Mouse (Mus musculus) T-helper 17 cell (primary cell): Measurements from ENCODE around the gene Zfp60.

Experiments used
- in situ Hi-C, 2 experiments: fragments of 300-600 bp; cut with MboI, MseI; formaldehyde crosslinking; loops; 1 replicate in 1 of 2; 2 replicates in 1 of 2; pipeline ENCODE4 v1.15.1; 2025; ENCODE audit warnings: high pct_unique_total_duplicates in 2 of 2

Zfp60 gene

DNA sequence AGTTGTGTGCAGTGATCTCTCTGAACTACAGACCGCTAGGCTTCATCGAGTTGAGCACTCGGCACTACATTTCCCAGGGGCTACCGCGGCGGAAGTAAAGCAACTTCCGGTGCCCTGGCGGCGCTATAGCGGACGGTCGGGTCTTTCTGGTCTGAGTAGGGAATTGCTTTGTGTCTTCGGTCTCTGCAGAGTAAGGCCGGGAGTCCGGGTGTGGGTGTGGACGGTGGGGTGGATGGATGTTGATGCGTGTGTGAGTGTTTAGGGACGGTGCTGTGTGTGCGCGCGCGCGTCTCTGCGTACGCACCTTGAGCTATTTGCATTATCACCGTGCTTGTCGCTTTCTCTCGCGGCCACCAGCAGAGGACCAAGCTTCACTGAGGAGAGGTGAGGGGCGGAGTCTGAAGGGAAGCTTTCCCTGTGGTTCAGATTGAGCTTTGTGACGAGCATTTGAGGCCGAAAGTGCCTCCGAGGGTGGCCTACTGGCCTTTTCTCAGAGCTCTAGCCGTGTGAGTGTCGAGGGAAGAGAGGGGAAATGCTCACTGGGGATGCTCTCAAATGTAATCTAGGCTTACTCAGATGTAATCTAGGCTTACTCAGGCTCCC, at the start of gene Zfp60:
TSS of gene Zfp60 (plus strand) at position 109 of the 603 bp plus-strand sequence.
- in situ Hi-C loops: no loop called here

DNA sequence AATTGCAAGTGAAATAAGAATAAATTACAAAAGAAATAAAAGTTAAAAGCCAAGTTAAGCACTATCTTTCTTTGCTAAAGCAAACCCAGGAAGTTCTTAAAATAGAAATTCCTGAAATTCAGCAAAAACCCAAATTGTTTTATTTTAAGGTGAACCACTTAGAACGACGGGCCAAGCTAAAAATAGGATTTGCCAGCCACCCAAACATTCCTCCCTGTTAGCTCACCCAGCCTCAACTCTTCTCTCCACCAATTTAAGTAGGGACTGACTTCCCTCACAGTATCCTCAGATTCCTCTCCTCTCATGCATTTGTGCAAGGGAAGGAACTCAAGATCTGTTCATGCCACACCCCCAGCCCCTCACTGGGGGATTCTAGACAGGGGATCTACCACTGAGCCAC, 48.0 kb upstream of the Zfp60 start:
- in situ Hi-C loops: loop anchor here in 1 of 2 experiments (5.0 kb wide), 1 partner anchor 41 kb away; no protein-coding TSS in a partner anchor

DNA sequence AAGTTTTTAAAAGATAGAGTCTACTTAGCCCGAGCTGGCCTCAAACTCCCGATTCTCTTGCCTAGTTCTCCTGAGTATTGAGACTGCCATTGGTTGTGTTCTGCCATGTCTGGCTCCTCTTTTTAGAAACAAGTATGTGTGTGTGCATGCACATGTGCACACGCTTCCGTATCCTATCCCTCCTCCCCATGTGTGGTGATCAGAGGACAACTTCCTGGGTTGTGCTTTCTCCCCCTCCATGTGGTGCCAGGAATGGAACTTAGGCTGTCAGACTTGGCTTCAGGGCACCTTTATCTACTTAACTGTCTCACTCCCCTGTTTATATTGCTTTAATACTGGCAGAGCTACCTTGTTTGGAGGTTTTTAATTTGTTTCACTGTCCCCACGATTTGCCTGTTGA, 46.0 kb upstream of the Zfp60 start:
- in situ Hi-C loops: no loop called here

DNA sequence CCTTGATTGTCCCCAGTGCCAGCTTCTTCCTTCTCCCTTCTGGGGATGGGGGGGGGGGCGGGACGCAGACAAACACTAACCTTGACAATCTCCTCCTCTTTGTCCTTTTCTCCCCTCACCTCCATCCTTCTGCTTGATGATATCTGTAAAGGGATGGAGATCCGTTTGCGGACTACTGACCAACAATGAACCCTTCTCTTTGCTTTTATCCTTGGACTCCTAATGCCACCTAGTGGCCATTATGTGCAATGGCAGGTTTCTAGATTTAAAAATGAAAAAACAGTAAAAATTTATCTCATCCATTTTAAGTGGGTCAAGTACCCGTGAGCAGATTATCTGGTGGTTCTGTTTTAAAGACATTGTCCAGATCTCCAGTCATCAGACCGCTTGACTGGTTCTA, 45.5 kb upstream of the Zfp60 start:
- in situ Hi-C loops: no loop called here

DNA sequence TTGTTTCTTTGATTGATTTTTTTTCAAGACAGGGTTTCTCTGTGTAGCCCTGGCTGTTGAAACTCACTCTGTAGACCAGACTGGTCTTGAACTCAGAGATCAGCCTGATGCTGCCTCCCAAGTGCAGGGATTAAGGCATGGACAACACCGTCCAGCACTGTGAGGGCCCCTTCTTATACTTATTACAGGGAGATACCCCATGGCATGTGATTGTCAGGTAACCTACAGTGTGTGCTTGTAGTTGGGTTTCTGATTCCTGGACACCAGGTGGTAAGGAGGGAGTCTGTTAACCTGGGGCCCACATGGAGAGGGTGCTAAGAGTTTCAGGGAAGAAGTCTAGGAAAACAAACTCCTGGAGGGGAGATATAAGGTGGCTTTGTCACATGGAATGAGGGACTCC, 44.1 kb upstream of the Zfp60 start:
- in situ Hi-C loops: no loop called here

DNA sequence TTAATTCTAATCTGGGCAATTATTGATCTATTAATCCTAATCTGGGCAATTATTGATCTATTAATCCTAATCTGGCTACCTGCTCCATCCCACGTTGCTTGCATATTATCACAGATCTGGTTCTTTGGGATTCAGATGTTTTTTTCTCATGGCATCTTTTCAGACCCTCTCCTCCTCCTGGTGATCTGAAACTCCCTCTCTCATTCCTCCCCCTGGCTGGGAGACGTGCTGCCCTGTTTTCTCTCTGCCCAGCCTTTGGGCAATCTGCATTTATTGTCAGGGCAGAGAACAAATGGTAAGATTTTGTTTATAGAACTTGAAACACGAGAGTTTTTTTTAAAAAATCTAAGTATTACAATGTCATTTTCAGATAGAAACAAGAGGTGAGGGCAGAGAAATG, 43.4 kb upstream of the Zfp60 start:
- in situ Hi-C loops: no loop called here

DNA sequence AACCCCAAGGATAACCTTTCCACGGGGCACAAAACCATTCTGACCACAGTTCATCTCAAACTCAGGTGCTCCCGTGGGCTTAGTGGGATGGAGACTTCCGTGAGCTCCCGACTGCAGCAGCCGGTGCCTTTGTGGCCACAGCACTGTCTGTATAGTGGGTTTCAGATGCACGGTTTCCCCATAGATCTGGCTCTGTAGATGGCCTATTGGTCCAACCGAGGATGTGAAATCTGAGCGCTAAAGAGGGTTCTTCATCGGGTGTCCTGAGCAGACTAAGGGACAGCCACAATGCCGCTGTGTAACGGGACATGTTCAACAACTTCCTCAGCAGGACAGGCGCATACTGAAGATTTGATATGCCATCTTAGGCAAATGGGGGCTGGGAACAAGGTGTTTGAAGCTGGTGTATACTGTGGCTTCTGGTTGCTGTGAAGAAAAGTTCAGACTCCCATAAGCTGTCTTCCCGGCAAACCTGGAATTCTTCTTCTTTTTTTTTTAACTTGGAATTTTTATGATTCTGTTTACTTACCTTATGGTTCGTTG, 42.9 kb upstream of the Zfp60 start:
- in situ Hi-C loops: no loop called here

DNA sequence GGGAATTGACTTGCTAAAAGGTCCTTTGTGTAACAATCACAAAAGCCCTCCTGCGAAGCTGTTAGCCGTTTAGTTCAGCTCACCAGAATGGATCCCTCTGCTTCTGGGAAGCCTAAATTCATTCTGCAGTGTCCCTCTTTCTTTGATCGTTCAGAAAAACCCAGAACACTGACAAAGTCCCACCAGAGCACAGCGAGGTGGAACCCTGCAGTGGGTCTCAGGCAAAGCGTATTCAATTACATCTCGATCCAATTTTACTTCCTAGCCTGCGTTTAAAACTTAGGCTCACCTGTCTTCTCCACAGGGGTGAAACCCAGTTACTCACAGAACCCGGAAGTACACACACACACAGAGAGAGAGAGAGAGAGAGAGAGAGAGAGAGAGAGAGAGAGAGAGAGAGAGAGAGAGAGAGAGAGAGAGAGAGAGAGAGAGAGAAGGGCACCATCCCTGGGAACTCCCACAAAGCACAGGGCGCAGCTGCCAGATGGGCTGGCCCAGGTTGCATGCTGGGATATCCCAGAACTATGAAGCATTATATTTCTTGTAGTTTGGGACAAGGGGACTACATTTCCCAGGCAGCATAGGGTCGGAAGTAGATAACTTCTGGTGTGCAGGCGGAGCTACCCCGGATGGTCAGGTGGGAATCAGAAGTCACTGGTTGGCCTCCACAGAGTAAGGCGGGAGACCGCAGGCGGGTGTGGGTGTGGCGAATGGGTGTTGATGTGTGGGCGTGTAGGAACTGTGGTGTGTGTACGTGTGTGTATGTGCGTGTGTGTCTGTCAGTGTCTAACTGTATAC, 42.2 kb upstream of the Zfp60 start, which contains the start of gene Zfp607b:
TSS of gene Zfp607b (plus strand) at position 526 of the 798 bp plus-strand sequence.
- in situ Hi-C loops: no loop called here

DNA sequence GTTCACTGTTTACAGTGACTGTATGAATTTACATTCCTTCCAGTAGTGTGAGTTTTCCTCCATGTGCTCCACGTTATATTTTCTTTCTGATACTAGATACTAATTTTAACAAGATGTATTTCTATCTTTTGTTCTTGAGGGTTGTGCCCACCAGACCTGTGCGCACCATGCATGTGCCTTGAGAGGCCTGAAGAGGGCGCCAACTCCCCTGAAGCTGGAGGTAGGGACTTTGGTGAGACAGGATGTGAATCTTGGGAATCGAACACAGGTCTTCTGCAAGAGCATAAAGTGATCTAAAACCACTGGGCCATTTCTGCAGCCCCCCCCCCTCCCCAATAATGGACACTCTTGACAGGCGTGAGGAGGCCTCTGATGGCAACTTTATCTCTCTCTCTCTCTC, 40.1 kb upstream of the Zfp60 start:
- in situ Hi-C loops: loop anchor here in 1 of 2 experiments (5.0 kb wide), 1 partner anchor 36 kb away; no protein-coding TSS in a partner anchor

DNA sequence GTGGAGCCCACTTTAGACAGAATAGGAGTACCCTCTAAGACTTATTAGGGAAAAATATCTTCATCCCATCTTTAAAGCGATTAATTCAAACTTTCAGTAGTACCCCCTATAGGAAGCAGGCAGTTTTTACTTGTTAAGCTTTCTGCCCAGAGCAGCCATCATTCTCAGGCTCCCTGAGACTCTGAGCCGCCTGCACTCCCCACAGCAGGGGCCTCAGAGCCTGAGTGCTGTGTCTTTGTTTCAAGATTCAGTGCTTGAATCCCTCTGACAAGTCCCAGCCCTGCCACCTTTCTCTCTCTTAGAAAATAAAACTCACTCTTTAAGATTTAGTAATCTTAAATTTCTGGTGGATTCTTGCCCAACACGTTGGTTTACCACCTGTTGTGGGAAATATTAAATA, 34.5 kb upstream of the Zfp60 start:
- in situ Hi-C loops: loop anchor here in 1 of 2 experiments (5.0 kb wide), 1 partner anchor 276 kb away; no protein-coding TSS in a partner anchor

DNA sequence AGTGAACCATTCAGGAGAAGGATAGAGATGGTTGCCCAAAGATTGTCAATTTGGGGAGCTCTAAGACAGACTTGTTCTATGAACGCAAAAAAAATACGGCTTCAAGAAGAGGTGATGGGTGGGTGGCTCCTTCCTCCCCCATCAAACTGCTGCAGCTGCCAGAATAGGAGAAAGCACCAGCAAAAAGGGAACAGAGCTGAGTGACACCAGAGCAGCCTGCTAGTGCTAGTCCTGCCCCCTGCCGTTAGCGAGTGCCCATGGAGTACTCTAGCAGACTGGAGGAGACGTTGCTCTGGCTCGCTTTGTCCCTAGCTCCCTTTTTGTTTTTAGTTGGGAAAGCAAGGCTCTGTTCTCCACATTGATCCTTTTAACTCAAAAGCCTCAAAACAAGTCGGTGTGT, 20.8 kb upstream of the Zfp60 start:
- in situ Hi-C loops: no loop called here

DNA sequence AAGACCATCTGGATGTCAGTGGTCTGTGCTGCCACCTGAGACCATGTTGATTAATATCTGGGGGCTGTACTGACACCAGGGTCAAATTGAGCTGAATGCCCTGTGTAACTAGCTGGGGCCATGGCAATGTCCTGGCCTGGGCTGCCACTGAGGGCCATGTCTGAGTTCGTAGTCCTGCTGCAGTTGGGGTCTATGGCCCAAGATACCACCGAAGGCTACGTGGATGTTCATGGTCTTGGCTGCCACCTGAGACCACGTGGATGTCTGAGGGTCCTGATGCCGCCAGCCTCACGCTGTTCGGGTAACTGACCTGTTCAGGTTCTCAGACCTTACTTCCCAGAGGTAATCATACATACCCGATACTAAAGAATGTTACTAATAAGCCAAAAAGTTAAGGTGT, 9.2 kb upstream of the Zfp60 start:
- in situ Hi-C loops: no loop called here

DNA sequence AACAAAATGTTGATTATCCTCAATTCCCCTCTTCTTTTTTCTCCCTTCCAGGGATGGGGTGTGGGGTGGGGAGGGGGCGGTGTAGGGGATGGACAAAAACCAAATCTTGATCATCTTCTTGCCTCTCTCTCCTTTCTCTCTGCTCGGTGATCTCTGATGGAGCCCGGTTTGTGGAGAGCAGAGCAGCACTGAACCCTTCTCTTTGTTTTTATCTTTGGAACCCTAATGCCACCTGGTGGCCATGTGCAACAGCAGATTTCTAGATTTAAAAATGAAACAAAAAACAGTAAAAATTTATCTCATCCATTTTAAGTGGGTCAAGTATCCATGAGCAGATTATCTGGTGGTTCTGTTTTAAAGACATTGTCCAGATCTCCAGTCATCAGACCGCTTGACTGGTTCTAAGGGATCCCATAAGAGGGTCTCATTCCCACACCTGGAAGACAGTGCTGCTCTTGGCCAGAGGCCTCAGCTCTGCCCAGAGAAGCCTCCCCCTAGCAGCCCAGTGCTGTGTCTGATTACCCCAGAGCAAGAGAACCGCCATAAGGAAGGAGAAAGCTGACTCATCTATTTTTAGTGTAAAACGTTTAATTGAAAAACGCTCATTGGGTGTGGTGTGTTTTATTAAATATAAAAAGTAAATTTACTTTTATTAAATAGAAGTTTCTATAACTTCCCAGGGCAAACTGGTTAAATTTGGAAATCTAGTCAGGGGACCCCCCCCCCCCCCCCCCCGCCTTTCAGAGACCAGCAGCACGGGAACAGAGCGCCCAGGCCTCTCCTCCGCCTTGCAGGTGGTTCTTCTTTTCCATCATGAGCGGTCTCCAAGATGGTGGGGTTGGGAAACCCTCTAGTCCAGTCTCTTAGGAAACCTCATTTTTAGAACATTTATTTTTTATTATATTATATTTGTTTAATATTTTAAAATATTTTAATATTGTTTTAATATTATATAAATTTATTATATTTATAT, 5.3 kb upstream of the Zfp60 start:
- in situ Hi-C loops: loop anchor here (5.0 kb wide), 2 partner anchors 34 to 74 kb away; partner anchors contain the start of gene Ttc9b (in 1 of the 2)

DNA sequence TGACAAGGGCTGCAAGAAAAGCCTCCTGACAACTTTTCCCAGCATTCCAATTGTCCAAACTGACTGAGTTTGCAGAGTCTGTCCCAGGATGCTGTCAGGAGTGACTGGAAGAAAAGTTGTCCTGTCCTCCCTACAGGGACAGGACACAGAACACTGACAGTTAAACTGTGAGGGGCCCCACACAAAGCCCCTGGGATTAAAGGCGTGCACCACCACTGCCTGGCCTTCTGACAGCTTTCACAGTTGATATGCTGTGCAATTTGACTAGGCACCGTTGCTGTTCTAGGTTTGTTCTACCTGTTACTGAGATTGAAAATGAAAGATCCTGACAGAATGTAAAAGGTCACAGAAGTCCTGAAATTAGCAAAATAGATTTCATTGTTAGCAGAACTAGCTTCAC, 3.7 kb upstream of the Zfp60 start:
- in situ Hi-C loops: loop anchor here (5.0 kb wide), 2 partner anchors 35 to 75 kb away; partner anchors contain the start of gene Ttc9b (in 1 of the 2)

DNA sequence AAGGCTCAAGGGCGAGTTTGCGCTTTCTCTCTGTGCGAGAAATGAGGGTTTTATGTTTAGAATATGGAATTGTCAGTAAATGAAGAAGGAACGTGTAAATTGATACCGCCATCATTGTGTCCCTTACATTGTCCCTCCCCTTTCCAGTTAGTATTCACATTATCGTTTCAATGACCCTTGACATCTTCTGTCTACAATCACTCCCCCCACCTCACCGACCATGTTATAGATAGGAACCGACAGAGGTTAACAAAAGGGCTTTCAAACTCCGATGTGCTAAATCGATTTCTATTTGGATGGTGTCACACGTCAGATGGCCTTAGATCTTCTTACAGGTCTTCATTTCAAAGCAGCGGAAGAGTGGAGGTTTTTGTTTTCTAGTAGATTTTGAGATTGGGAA, 757 bp downstream of the Zfp60 start:
- in situ Hi-C loops: no loop called here

DNA sequence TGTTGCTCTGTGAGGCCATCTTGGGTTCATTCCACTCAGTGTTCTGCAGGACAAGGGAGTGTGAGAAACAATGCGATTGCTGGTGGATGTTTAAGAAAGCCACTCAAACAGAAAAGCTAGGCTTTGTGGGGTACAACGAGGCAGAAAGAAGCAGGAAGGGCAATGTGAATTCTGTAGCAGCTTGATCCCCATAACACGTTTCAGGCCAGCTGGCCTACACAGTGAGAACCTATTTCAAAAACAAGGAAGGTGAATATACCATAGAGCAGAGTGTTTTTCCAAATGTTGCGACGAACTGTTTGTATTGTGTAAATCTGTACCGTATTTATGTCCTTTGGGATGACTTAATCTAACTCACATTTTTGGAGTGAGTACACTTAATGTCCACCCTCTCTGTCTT, 1.3 kb downstream of the Zfp60 start:
- in situ Hi-C loops: no loop called here

DNA sequence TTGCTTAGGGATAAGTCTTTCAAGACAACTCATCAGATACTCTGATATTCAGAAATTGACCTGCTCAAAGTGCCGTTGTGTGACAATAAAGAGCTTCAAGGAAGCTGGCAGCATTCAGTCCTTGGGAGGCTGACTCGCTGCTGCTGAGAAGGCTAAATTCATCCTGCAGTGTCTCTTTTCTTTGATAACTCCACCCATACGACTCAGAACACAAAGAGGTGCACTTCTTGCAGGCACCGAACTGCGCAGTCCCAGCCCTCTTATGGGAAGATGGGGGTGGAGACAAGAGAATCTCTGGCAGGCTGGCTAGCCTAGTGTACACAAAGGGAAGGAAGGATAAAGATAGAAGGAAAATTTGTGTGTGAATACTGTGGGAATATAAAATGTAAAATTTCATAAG, 4.3 kb downstream of the Zfp60 start:
- in situ Hi-C loops: no loop called here

DNA sequence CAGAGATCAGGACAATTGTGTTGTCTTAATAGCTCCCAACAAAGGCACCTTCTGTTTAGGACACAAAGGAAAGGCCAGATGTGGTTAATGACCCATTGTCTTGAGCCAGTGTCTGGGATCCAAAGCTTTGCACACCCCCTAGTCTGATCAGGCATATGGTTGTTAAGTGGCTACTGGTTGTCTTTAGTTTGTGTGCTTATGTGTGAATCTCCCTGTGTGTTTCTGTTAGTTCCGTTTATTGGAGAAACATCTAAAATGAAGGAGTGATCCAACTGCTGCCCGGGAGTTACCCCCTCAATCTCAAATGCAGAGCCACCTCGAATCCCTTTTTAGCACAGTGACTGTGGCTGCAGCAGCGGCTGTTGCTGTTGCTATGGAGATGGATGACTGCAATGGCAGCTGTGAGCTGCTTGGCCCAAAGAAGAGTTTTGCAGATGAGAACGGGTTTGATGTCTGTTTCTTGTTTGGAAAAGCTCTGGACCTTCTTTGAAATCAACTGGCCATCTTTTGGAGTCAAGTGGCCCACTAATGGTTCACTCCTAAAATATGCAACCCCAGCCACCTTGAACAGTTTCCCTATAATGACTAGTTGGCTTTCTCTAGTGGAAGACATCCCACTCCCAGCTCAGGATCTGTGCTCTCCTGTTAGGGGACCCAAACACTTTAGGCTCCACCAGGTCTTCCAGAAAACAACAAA, 25.3 kb downstream of the Zfp60 start:
- in situ Hi-C loops: no loop called here

DNA sequence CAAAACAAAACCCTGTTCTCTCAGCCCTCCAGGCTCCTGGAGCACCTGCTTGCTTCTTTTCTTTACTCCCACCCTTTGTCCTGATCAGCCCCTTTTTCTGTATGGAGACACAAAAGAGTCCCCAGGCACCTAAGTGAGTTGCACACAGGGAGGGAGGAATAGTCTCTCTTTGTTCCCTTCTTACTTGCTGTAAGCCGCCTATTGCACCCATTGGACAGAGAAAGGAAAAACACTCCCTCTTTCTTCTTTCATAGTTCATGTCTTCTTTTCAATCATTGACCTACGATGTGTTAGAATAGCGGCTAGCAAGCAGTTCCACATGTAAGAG, 25.8 kb downstream of the Zfp60 start:
- in situ Hi-C loops: no loop called here

DNA sequence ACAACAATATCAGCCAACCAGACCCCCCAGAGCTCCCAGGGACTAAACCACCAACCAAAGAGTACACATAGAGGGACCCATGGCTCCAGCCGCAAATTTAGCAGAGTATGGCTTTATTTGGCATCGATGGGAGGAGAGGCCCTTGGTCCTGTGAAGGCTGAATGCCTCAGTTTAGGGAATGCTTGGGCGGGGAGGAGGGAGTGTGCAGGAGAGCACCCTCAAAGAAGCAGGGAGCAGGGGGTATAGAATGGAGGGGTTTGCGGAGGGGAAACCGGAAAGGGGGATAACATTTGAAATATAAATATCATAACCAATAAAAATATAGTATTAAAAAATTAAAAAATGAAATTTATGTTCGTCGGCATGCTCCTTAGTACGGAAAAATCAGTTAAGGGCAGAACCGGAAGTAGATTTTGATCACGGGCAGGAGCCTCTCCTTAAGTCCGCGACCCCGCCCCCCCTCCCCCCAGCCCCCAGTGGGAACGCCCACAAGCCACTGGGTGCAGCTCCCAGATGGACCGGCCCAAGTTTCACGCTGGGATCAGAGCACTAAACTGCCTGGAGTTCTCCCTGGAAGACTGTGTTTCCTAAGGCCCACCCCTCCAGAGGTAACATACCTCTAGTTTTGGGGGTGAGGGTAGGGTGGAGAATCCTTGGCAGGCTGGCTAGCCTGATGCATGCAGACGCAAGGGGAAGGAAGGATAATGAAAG, 34.1 kb downstream of the Zfp60 start:
- in situ Hi-C loops: no loop called here
